Mouse (Mus musculus) liver, embryonic 14.5 days (tissue): ENCODE results near the gene Ppargc1a. TPM values are rescaled to one million over a fixed set of nuclear protein-coding genes. Genes with fewer than 3 reads are reported as not detected.
A peak's percentile ranks its signal among the peaks of the same experiment; 100 is the strongest.

Experiments used
- ATAC-seq: fragments of 200-750 bp; cut with Nextera tagmentation; 2 replicates; pipeline ENCODE4 v1.8.0; 2017; ENCODE audit warnings: moderate number of reproducible peaks, mild to moderate bottlenecking, moderate library complexity; ENCODE audit not compliant: insufficient read depth
- DNase-seq, 3 experiments: peaks; one replicate each; pipeline ENCODE4 v3.0.0-alpha.2; 2012 to 2013; ENCODE audit warnings: low read depth in 3 of 3, low spot score in 3 of 3
- H3K27ac ChIP-seq: fragments of 300-500 bp; sonication (generic); 2 replicates; pipeline ENCODE4 v1.5.1; 2014; ENCODE audit warnings: moderate library complexity, mild to moderate bottlenecking, control low read depth, inconsistent platforms
- H3K27me3 ChIP-seq: fragments of 300-500 bp; sonication (generic); 2 replicates; pipeline ENCODE4 v1.6.1; 2014; ENCODE audit warnings: mild to moderate bottlenecking, low read length, moderate library complexity; ENCODE audit not compliant: control insufficient read depth, insufficient read depth
- H3K36me3 ChIP-seq: fragments of 300-500 bp; sonication (generic); replicated peaks from 2 replicates; pipeline ENCODE4 v1.6.1; 2014; ENCODE audit warnings: low read depth; ENCODE audit not compliant: control insufficient read depth, insufficient read depth
- H3K4me1 ChIP-seq, 2 experiments: fragments of 200-500 bp in 1 of 2; fragments of 300-500 bp in 1 of 2; sonication (generic) in 1 of 2; replicated peaks; 2 replicates each; pipeline ENCODE4 v1.6.1; 2012 to 2014; ENCODE audit warnings: antibody characterized with exemption in 1 of 2, inconsistent platforms in 1 of 2, low read length in 1 of 2; ENCODE audit not compliant: control insufficient read depth in 2 of 2, insufficient read depth in 2 of 2
- H3K4me2 ChIP-seq: fragments of 300-500 bp; sonication (generic); 2 replicates; pipeline ENCODE4 v1.6.1; 2014; ENCODE audit warnings: low read depth, mild to moderate bottlenecking, control low read depth, moderate library complexity
- H3K4me3 ChIP-seq, 2 experiments: fragments of 200-500 bp in 1 of 2; fragments of 300-500 bp in 1 of 2; sonication (generic) in 1 of 2; 2 replicates each; pipeline ENCODE4 v1.5.1; 2012 to 2014; ENCODE audit warnings: low read depth in 2 of 2, low read length in 2 of 2, mild to moderate bottlenecking in 2 of 2, control low read depth in 1 of 2, inconsistent platforms in 1 of 2, moderate library complexity in 1 of 2; ENCODE audit not compliant: insufficient read depth in 1 of 2
- H3K9ac ChIP-seq: fragments of 300-500 bp; sonication (generic); replicated peaks from 2 replicates; pipeline ENCODE4 v1.6.1; 2014; ENCODE audit warnings: mild to moderate bottlenecking, control low read depth, moderate library complexity
- H3K9me3 ChIP-seq: fragments of 300-500 bp; sonication (generic); 2 replicates; pipeline ENCODE4 v1.6.1; 2016; ENCODE audit warnings: low read length, mixed read lengths; ENCODE audit not compliant: control insufficient read depth
- CTCF ChIP-seq: IDR thresholded peaks from 2 replicates; pipeline ENCODE4 v1.5.1; 2016; ENCODE audit warnings: antibody characterized with exemption, low read depth, control low read depth
- EP300 ChIP-seq: IDR thresholded peaks from 2 replicates; pipeline ENCODE4 v1.6.1; 2016; ENCODE audit warnings: antibody characterized with exemption, low read depth
- WGBS: fragments of 180-500 bp; shearing (Covaris S2); extraction: QIAGEN DNeasy Blood & Tissue Kit; methylation state at CpG from one replicate; pipeline ENCODE4 v1.1.7; 2014; ENCODE audit not compliant: insufficient replicate concordance; 5-methylcytosine and 5-hydroxymethylcytosine counted together
- polyA plus RNA-seq, 2 experiments: library from polyadenylated mRNA; depleted of rRNA in 1 of 2; stranded (reverse) in 1 of 2; unstranded in 1 of 2; fragments of >200 nt; fragmentation: Nextera tagmentation in 1 of 2; extraction: Ambion mirVana in 1 of 2; gene quantifications; 2 replicates each; pipeline versions ENCODE4 v1.2.1 to v1.2.3; 2012 to 2014

Ppargc1a gene
- polyA plus RNA-seq, 2 experiments, result 0.99 to 1.9 TPM

GRCm38 (mm10) chr5:51495446-51495845 lies 72.1 kb downstream of the Ppargc1a start:
- Histone ChIP-seq H3K27ac (no peak overlapping the region), H3K9me3 (no peaks in the 10 kb centered on the region), H3K4me3 (no peak overlapping the region), H3K9ac (no peak overlapping the region), H3K36me3 (no peaks in the 10 kb centered on the region), H3K4me1 (no peaks in the 10 kb centered on the region), H3K4me2 (no peak overlapping the region), H3K27me3 (no peaks in the 10 kb centered on the region)
- DNase-seq, result no peak
- TF ChIP-seq EP300, result no peak
- TF ChIP-seq CTCF, result no peak
- 43% methylated on average over 6 of the region's 6 CpGs for WGBS
- no peak for ATAC-seq

GRCm38 (mm10) chr5:51494358-51494876 lies 73.1 kb downstream of the Ppargc1a start:
- Histone ChIP-seq H3K9me3 (no peaks in the 10 kb centered on the region), H3K4me1 (no peaks in the 10 kb centered on the region), H3K27me3 (no peaks in the 10 kb centered on the region), H3K9ac (no peak overlapping the region), H3K36me3 (no peaks in the 10 kb centered on the region), H3K4me3 (no peak overlapping the region), H3K27ac (no peak overlapping the region), H3K4me2 (no peak overlapping the region)
- TF ChIP-seq EP300, result no peak
- TF ChIP-seq CTCF, result peak; percentile 16; the same call in 1 of the 2 replicates
- 18% methylated on average over 15 of the region's 15 CpGs for WGBS
- no peak for DNase-seq
- no peak for ATAC-seq

DNA sequence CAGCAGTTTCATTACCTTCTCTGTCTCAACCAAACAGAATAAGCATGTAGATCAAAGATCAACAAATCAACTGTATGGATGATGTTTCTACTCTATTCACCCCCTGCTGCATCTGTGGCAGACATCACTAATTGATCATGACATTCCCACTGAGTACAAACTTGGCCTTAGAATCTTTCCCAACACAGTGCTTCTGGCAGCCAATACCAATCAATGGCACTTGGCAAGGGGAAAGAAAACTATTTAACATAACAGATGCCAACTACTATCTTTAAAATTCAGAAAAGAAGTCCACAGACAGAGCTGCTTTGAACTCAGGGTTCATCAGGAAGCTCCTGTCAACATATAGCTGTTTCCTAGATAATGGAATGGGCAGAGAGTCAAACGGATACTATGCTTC lies 83.8 kb downstream of the Ppargc1a start:
- no peak for DNase-seq
- TF ChIP-seq EP300 (no peak), CTCF (no peak)
- 37% methylated on average over 1 of the region's 1 CpGs for WGBS
- Histone ChIP-seq H3K4me1 (no peaks in the 10 kb centered on the region), H3K27me3 (no peaks in the 10 kb centered on the region), H3K4me2 (no peak overlapping the region), H3K4me3 (no peak overlapping the region), H3K9ac (no peak overlapping the region), H3K9me3 (no peaks in the 10 kb centered on the region), H3K36me3 (no peaks in the 10 kb centered on the region), H3K27ac (no peak overlapping the region)
- ATAC-seq, result no peak

GRCm38 (mm10) chr5:51479859-51480258 lies 87.7 kb downstream of the Ppargc1a start:
- no peak for TF ChIP-seq EP300
- TF ChIP-seq CTCF, result no peak
- no peak for ATAC-seq
- Histone ChIP-seq H3K4me3 (no peak overlapping the region), H3K36me3 (no peaks in the 10 kb centered on the region), H3K27me3 (no peaks in the 10 kb centered on the region), H3K27ac (no peak overlapping the region), H3K4me1 (no peaks in the 10 kb centered on the region), H3K4me2 (no peak overlapping the region), H3K9me3 (no peaks in the 10 kb centered on the region), H3K9ac (no peak overlapping the region)
- DNase-seq, result no peak

- Histone ChIP-seq H3K27me3 (no peaks in the 10 kb centered on the region), H3K9me3 (no peaks in the 10 kb centered on the region), H3K9ac (no peak overlapping the region), H3K4me2 (no peak overlapping the region), H3K27ac (no peak overlapping the region), H3K4me1 (no peaks in the 10 kb centered on the region), H3K4me3 (no peak overlapping the region), H3K36me3 (no peaks in the 10 kb centered on the region)
- no peak for TF ChIP-seq EP300
- TF ChIP-seq CTCF, result no peak
- DNase-seq (no peak), ATAC-seq (no peak)
- WGBS, result 28% methylated on average over 2 of the region's 2 CpGs
Observed at GRCm38 (mm10) chr5:51479456-51479855, 88.1 kb downstream of the Ppargc1a start.
